Mouse (Mus musculus) limb, embryonic 10.5 days (tissue): ENCODE data around the gene Tulp2. TPM values are rescaled to one million over a fixed set of nuclear protein-coding genes. Genes with fewer than 3 reads are reported as not detected.

Experiments used
- microRNA-seq: library from miRNA; unstranded; fragments of <30 nt; microRNA quantifications from one replicate; pipeline ENCODE4, GENCODE M21; 2017
- polyA plus RNA-seq: library from polyadenylated mRNA; unstranded; fragments of >200 nt; fragmentation: Nextera tagmentation; extraction: Ambion mirVana; gene quantifications from 2 replicates; pipeline ENCODE4 v1.2.1, GENCODE M21; 2016

Tulp2 gene
- polyA plus RNA-seq, 1 experiment from 2014 or later: 2.2 TPM

Small RNAs within 50 kb of the gene (microRNA-seq; reads per million reads assigned to microRNA genes)
- not detected for gene Gm22133

Other genes with a start within 250 kb of the Tulp2 start
- 1.1 and 1.2 TPM in 2 replicates for gene Cd37, start 242.8 kb upstream of the Tulp2 start, polyA plus RNA-seq
- 0.24 and 0.49 TPM in 2 replicates for gene Slc6a16, start 240.8 kb upstream of the Tulp2 start, polyA plus RNA-seq
- gene Slc6a21, start 204.4 kb upstream of the Tulp2 start, polyA plus RNA-seq: not detected in 2 replicates
- gene Trpm4, start 148.1 kb upstream of the Tulp2 start, polyA plus RNA-seq: 5.2 and 8.4 TPM in 2 replicates
- gene Hrc, start 146.6 kb upstream of the Tulp2 start, polyA plus RNA-seq: 0.24 and 0.39 TPM in 2 replicates
- gene Ppfia3, start 114.9 kb upstream of the Tulp2 start, polyA plus RNA-seq: 2.4 and 5.3 TPM in 2 replicates
- 0.40 and 0.64 TPM in 2 replicates for gene Lin7b, start 111.3 kb upstream of the Tulp2 start, polyA plus RNA-seq
- 305 and 308 TPM in 2 replicates for gene Snrnp70, start 86.1 kb upstream of the Tulp2 start, polyA plus RNA-seq
- gene Kcna7, start 76.2 kb upstream of the Tulp2 start, polyA plus RNA-seq: 0.06 TPM in 1 of 2 replicates, not detected in the other
- gene Ntf5, start 68.2 kb upstream of the Tulp2 start, polyA plus RNA-seq: 2.1 and 2.2 TPM in 2 replicates
- not detected in 2 replicates for gene Lhb, start 61.1 kb upstream of the Tulp2 start, polyA plus RNA-seq
- gene Gys1, start 47.0 kb upstream of the Tulp2 start, polyA plus RNA-seq: 42.6 and 44.9 TPM in 2 replicates
- gene Ruvbl2, start 43.8 kb upstream of the Tulp2 start, polyA plus RNA-seq: 228 and 283 TPM in 2 replicates
- gene Ftl1, start 22.0 kb upstream of the Tulp2 start, polyA plus RNA-seq: 5,063 and 5,416 TPM in 2 replicates
- 248 and 297 TPM in 2 replicates for gene Bax, start 15.0 kb upstream of the Tulp2 start, polyA plus RNA-seq
- not detected in 2 replicates for gene Gm45808, start 4.9 kb downstream of the Tulp2 start, polyA plus RNA-seq
- gene Dhdh, start 6.9 kb downstream of the Tulp2 start, polyA plus RNA-seq: 4.9 and 5.8 TPM in 2 replicates
- 116 and 125 TPM in 2 replicates for gene Nucb1, start 28.5 kb downstream of the Tulp2 start, polyA plus RNA-seq
- gene Ppp1r15a, start 44.4 kb downstream of the Tulp2 start, polyA plus RNA-seq: 22.4 and 25.7 TPM in 2 replicates
- gene Plekha4, start 44.5 kb downstream of the Tulp2 start, polyA plus RNA-seq: 0.43 and 1.0 TPM in 2 replicates
- 1.0 and 1.1 TPM in 2 replicates for gene Hsd17b14, start 73.0 kb downstream of the Tulp2 start, polyA plus RNA-seq
- gene Bcat2, start 88.3 kb downstream of the Tulp2 start, polyA plus RNA-seq: 65.8 and 68.0 TPM in 2 replicates
- not detected in 2 replicates for gene Fgf21, start 133.6 kb downstream of the Tulp2 start, polyA plus RNA-seq
- not detected in 2 replicates for gene Fut1, start 135.4 kb downstream of the Tulp2 start, polyA plus RNA-seq
- 0.24 TPM in 1 of 2 replicates, not detected in the other for gene Izumo1, start 139.9 kb downstream of the Tulp2 start, polyA plus RNA-seq
- 8.0 and 8.3 TPM in 2 replicates for gene Rasip1, start 145.6 kb downstream of the Tulp2 start, polyA plus RNA-seq
- 2.2 and 3.2 TPM in 2 replicates for gene Mamstr, start 158.1 kb downstream of the Tulp2 start, polyA plus RNA-seq
- 0.16 and 0.21 TPM in 2 replicates for gene Fut2, start 184.5 kb downstream of the Tulp2 start, polyA plus RNA-seq
- gene Ntn5, start 202.1 kb downstream of the Tulp2 start, polyA plus RNA-seq: 0.16 and 0.39 TPM in 2 replicates
- 0.54 and 0.83 TPM in 2 replicates for gene Sec1, start 212.5 kb downstream of the Tulp2 start, polyA plus RNA-seq
- gene Car11, start 218.0 kb downstream of the Tulp2 start, polyA plus RNA-seq: 2.2 and 4.9 TPM in 2 replicates
- 3.7 and 4.7 TPM in 2 replicates for gene Dbp, start 223.2 kb downstream of the Tulp2 start, polyA plus RNA-seq
- gene Rpl18, start 233.6 kb downstream of the Tulp2 start, polyA plus RNA-seq: 1,218 and 1,459 TPM in 2 replicates
- 45.5 and 49.3 TPM in 2 replicates for gene Sphk2, start 236.1 kb downstream of the Tulp2 start, polyA plus RNA-seq
- 2.1 and 2.4 TPM in 2 replicates for gene Fam83e, start 239.3 kb downstream of the Tulp2 start, polyA plus RNA-seq
- not detected in 2 replicates for gene Spaca4, start 243.9 kb downstream of the Tulp2 start, polyA plus RNA-seq